Mouse (Mus musculus): Measurements from ENCODE around the gene Slc50a1.

Slc50a1 gene

GRCm38 (mm10) chr3:89281579-89282290 is 11.4 kb upstream of the Slc50a1 start:
- TF ChIP-seq GATA4 (IDR thresholded peaks at IDR 0.05; ENCODE audit: insufficient replicate concordance, low read length): 0 out of 2 replicates have a peak, but pooled peaks have one; percentile 20

- no peak for TF ChIP-seq GATA4 (IDR thresholded peaks at IDR 0.05; ENCODE audit: insufficient replicate concordance, low read length)
These were observed 10.5 kb upstream of the Slc50a1 start, which contains the start of gene Efna1 for GRCm38 (mm10) chr3:89280606-89281511. Gene Efna1, minus strand, starts transcription at chr3:89281142.

DNA sequence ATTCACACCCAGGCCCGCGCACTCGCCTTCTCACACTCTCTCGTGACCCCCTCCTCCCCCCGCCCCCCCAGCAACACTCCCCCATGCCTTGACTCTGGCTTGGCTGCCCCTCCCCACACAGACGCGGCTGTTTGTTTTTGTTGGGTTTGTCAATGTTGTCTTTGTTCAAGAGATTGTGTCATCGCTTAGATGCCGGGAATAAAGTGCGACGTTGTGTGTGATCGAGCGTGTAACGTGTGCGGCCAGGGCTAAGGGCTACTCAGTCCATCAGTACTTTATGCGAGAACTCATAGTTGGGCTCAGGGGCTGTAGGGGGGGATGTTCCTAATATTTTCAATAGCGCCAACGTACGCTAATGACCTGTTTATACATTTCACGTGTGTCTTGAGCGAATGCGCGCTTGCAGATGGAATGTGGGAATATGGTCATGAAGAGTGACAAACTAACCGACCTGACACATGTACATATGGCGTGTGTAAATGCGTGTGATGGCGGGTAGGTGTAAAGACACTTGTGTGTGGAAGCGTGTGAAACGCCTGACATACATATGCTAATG is 9.8 kb upstream of the Slc50a1 start:
- no peak for TF ChIP-seq GATA4 (IDR thresholded peaks at IDR 0.05; ENCODE audit: insufficient replicate concordance, low read length)

- peak; percentile 20; the same call in 1 of the 2 replicates for TF ChIP-seq GATA4 (IDR thresholded peaks at IDR 0.05; ENCODE audit: insufficient replicate concordance, low read length)
These were observed 9.0 kb upstream of the Slc50a1 start for GRCm38 (mm10) chr3:89279153-89279890.

DNA sequence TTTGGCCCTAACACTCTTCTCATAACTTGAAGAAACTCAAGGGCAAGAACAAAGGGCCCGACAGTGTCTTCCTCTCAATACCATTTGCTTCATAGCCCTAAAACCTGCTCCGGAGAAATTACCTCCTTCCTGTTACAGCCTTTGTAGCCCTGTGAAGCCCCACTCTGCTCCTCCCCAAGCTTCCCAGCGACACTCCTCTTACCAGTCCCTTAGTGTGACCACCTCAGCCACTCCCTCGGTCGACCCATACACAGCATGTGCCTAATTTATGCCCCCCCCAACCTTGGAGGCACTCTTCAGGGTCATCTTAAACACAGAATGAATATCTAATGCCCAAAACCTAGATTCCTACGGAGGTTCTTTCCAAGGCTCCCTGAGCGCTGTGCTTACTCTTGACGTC is 8.3 kb upstream of the Slc50a1 start:
- no peak for TF ChIP-seq GATA4 (IDR thresholded peaks at IDR 0.05; ENCODE audit: insufficient replicate concordance, low read length)

DNA sequence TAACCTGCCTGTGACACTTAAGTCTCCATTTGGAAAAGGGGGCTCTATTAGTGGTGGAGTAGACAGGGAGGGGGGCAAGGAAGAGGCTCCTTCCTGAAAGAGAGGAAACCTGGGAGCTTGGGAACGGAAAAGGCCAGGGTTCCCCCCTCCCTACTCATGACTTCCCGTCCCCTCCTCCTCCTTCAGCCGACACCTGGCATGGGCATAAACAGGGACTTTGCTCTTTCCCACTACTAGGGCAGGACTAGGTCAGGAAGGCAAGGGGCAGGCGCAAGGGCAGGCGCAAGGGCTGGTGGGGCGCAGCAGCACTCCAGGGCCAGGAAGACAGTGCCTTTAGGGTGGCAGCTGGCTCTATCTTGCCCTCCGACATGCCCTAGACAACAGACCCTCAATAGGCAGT is 7.7 kb upstream of the Slc50a1 start:
- peak; percentile 57; the same call in 1 of the 2 replicates for TF ChIP-seq GATA4 (IDR thresholded peaks at IDR 0.05; ENCODE audit: insufficient replicate concordance, low read length)

GRCm38 (mm10) chr3:89277281-89278021 is 7.1 kb upstream of the Slc50a1 start:
- TF ChIP-seq GATA4 (IDR thresholded peaks at IDR 0.05; ENCODE audit: insufficient replicate concordance, low read length): no peak

GRCm38 (mm10) chr3:89276061-89276460 is 5.7 kb upstream of the Slc50a1 start:
- no peak for TF ChIP-seq GATA4 (IDR thresholded peaks at IDR 0.05; ENCODE audit: insufficient replicate concordance, low read length)

DNA sequence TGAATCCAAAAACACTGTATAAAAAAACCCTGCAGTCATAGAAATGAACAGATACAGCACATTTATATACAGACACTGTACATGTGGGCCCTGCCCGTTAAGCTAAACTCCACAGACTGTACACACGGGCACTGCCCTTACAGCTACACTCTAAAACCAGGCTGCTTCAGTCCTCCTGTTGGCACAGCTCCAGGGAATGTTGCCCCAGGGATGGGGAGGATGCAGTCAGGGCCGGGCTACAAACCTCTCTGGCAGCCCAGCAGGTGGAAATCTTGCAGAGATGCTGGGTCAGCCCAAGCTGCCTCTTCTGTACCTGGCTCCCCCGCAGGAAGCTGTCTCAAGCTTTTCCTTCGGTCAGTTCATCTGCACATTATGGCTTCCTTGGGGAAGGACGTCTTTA is 1.4 kb upstream of the Slc50a1 start:
- no peak for TF ChIP-seq GATA4 (IDR thresholded peaks at IDR 0.05; ENCODE audit: insufficient replicate concordance, low read length)

- TF ChIP-seq GATA4 (IDR thresholded peaks at IDR 0.05; ENCODE audit: insufficient replicate concordance, low read length): no peak
These were observed 521 bp upstream of the Slc50a1 start for GRCm38 (mm10) chr3:89270891-89271290.

DNA sequence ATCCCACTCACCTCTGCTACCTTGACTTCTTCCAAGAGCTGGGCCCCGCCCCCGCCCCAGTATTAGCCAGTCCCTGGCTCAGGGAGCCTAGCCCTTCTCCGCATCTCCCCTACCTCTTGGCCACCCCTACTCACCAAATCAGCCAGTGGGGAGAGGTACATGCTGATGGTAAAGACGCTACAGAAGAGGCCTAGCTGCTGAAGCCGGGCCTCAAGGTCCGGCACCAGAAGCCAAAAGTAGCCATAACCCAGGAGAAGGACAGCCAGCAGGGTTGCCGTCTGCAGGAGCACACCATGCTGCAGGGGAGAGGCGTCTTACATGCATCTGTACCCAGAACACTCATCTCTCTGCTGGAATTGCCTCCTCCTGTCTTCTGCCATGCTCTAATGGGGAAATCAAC is 1.5 kb downstream of the Slc50a1 start:
- TF ChIP-seq GATA4 (IDR thresholded peaks at IDR 0.05; ENCODE audit: insufficient replicate concordance, low read length): no peak

GRCm38 (mm10) chr3:89266439-89266893 is 3.9 kb downstream of the Slc50a1 start:
- no peak for TF ChIP-seq GATA4 (IDR thresholded peaks at IDR 0.05; ENCODE audit: insufficient replicate concordance, low read length)

DNA sequence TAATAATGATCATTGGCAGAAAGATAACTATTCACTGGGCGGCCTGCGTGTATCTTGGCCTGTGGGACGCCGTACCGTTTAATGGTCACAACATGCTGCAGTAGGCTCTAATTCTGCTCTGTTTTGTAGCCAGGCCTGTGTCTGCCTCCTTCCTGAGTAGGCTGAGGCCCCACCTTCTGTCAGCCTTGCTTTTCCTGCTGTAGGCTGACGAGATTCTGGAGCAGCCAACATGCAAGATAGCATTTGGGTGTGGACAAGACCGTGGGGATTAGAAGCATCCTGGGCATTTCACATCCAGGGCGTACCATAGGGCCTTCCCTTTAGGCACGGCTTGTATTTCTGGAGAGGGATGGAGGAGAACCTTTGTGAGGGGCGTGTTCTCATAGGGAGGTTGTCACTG is 8.0 kb downstream of the Slc50a1 start:
- peak; percentile 37; the same call in 1 of the 2 replicates for TF ChIP-seq GATA4 (IDR thresholded peaks at IDR 0.05; ENCODE audit: insufficient replicate concordance, low read length)

DNA sequence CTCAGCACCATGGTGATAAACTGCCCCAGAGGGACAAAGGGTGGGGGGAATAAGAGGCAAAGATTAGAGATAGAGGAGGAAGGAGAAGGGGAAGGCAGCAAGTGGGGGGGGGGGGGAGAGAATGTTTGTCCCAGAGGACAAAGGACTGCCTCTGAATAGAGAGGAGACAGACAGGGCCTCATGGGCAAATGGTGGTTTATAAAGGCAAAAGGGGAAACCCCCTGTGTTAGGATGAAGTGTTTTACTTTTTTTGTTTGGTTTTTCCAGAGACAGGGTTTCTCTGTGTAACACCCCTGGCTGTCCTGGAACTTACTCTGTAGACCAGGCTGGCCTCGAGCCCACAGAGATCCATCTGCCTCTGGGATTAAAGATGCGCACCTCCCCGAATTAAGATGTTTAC is 10.2 kb downstream of the Slc50a1 start:
- TF ChIP-seq GATA4 (IDR thresholded peaks at IDR 0.05; ENCODE audit: insufficient replicate concordance, low read length): no peak

Measured in liver, adult (tissue).